Mouse (Mus musculus): Measurements from ENCODE around the gene Ovgp1. TPM values are rescaled to one million over a fixed set of nuclear protein-coding genes. Genes with fewer than 3 reads are reported as not detected.
"Not testable (repeated sequence)": the region's sequence is repeated elsewhere in the genome, so short reads cannot be mapped to it uniquely, and the experiment has no call there.

Ovgp1 gene
- polyA plus RNA-seq, 1 experiment from 2014 or later, result 1.9 TPM

DNA sequence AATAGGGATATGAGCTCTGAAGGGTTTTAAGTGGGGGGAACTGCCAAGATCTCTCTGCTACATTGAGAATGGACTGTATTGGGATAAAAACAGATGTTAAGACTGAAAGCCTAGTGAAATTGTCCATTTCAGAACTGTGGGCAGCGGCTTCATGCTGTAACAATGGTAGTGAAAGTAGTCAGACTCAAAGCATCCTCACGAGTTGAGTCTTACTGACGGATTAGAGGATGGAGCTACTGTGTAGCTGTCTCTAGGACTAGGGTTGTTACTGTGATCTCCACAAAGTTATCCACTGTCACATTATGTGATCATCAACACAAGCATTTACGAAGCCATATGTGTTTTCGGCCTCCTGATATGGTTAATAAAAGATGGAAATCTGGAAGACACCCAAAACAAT lies 15.3 kb upstream of the Ovgp1 start:
- H3K36me3 ChIP-seq, result peaks cover 62% of the 10 kb centered on the region
- H3K27ac ChIP-seq, result peak overlapping the region; percentile 98
- no peaks in the 10 kb centered on the region for H3K27me3 ChIP-seq (ENCODE audit: insufficient read depth, poor library complexity, severe bottlenecking)
- no peaks in the 10 kb centered on the region for H3K9me3 ChIP-seq
- peak overlapping the region; percentile 97 for H3K4me3 ChIP-seq
- peak; percentile 67 for DNase-seq (ENCODE audit: low spot score)
- peaks cover 20% of the 10 kb centered on the region for H3K4me1 ChIP-seq
- 43% methylated on average over 5 of the region's 5 CpGs for WGBS

DNA sequence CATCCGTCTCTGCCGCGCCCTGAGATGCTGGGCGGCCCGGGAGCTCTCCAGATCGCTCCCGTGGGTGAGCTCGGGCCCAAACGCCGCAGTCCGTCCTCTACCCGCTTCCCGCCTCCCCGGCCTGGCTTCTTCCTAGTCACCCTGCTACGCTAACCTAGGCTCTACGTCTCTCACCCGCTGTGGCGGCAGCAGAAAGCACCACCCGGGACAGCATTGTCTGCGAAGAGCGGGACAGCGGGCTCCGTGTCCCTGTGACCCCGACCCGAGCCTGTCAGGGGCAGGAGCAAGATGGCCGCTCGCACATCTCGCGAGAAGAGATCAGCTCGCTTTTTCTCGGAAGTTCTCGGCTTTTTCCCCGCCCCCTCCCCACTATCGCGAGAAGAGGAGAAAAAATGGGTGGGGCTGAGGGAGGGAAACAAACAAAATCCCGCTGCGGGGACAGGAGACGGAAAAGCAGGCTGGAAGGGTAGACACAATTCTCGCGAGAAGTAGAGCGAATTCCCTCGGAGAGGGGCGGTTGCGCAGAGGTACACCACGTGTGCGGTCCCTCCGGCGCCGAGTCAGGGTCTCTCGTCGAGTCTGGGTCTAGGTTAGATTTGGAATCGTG lies 14.4 kb upstream of the Ovgp1 start, which contains the start of gene Wdr77:
Gene Wdr77 (plus strand): TSS at position 396 of the 607 bp plus-strand sequence.
- DNase-seq (ENCODE audit: low spot score), result peak; percentile 99
- Histone ChIP-seq H3K4me3 (peak within 1 kb of the TSS; percentile 97), H3K4me1 (peaks cover 20% of the 10 kb centered on the region), H3K36me3 (peaks cover 61% of the 10 kb centered on the region), H3K9me3 (no peaks in the 10 kb centered on the region), H3K27ac (peak within 1 kb of the TSS; percentile 98), H3K27me3 (ENCODE audit: insufficient read depth, poor library complexity, severe bottlenecking) (no peaks in the 10 kb centered on the region)
- WGBS, result under 1% methylated on average over 52 of the region's 52 CpGs

DNA sequence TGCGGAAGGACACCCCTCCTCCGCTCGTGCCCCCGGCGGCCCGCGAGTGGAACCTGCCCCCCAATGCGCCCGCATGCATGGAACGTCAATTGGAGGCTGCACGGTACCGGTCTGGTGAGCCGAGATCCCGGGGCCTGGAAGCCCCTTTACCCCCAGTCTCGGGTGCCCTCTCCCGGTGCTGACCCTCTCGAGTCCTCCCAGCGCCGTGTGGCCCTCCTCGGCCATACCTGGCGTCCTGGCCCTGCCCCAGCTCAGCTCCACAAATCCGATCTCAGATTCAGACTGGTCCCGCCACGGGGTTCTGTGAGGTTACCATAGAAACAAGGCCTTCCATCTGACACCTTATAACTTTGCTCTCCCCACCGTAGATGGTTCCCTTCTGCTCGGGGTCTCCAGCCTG lies 13.9 kb upstream of the Ovgp1 start:
- peaks cover 20% of the 10 kb centered on the region for H3K4me1 ChIP-seq
- peaks cover 61% of the 10 kb centered on the region for H3K36me3 ChIP-seq
- peak overlapping the region; percentile 97 for H3K4me3 ChIP-seq
- WGBS, result under 1% methylated on average over 26 of the region's 26 CpGs
- no peaks in the 10 kb centered on the region for H3K27me3 ChIP-seq (ENCODE audit: insufficient read depth, poor library complexity, severe bottlenecking)
- no peak for DNase-seq (ENCODE audit: low spot score)
- H3K9me3 ChIP-seq, result no peaks in the 10 kb centered on the region
- peak overlapping the region; percentile 98 for H3K27ac ChIP-seq

DNA sequence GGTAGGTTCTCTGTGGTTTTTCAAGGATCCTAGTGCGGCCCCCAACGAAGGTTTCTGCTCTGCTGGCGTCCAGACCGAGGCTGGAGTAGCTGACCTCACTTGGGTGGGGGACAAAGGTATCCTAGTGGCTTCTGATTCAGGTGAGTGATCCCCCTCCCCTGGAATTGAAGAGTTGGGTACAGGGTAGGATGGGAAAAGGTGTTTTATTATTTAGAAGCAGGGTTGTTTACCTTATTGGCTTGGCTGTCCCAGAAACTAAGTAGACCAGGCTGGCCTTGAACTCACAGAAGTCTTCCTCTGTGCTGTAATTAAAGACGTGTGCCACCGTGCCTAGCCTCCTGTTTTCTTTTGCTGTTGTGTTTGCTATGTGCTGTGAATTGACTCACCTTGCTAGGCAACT lies 13.5 kb upstream of the Ovgp1 start, which contains the start of gene Atp5f1:
Gene Atp5f1 (minus strand): TSS at position 101 of the 400 bp plus-strand sequence.
- peaks cover 61% of the 10 kb centered on the region for H3K36me3 ChIP-seq
- peak; percentile 71 for DNase-seq (ENCODE audit: low spot score)
- H3K27me3 ChIP-seq (ENCODE audit: insufficient read depth, poor library complexity, severe bottlenecking), result no peaks in the 10 kb centered on the region
- peaks cover 20% of the 10 kb centered on the region for H3K4me1 ChIP-seq
- 8% methylated on average over 6 of the region's 6 CpGs for WGBS
- no peaks in the 10 kb centered on the region for H3K9me3 ChIP-seq
- peak within 1 kb of the TSS; percentile 97 for H3K4me3 ChIP-seq
- H3K27ac ChIP-seq, result peak within 1 kb of the TSS; percentile 98

DNA sequence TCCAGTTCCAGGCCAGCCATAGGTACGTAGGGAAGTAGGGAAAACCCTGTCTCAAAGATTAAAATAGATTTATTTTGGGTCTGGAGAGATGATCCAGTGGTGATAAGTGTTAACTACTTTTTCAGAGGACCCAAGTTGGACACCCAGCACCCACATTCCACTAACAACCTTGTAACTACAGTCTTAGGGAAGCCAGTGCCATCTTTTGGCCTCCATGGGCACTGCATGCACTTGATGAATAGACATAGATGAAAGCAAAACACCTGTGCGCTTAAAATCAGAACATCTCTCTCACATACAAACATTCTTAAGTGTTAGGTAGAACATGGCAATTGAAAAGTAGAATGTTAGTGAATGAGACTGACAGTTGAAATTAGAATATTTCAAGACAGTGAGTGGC lies 12.8 kb upstream of the Ovgp1 start:
- Histone ChIP-seq H3K4me3 (peak overlapping the region; percentile 97), H3K4me1 (peaks cover 20% of the 10 kb centered on the region), H3K9me3 (no peaks in the 10 kb centered on the region), H3K27me3 (ENCODE audit: insufficient read depth, poor library complexity, severe bottlenecking) (no peaks in the 10 kb centered on the region), H3K36me3 (peaks cover 61% of the 10 kb centered on the region), H3K27ac (no peak overlapping the region)
- WGBS, result 92% methylated on average over 2 of the region's 2 CpGs
- no peak for DNase-seq (ENCODE audit: low spot score)

DNA sequence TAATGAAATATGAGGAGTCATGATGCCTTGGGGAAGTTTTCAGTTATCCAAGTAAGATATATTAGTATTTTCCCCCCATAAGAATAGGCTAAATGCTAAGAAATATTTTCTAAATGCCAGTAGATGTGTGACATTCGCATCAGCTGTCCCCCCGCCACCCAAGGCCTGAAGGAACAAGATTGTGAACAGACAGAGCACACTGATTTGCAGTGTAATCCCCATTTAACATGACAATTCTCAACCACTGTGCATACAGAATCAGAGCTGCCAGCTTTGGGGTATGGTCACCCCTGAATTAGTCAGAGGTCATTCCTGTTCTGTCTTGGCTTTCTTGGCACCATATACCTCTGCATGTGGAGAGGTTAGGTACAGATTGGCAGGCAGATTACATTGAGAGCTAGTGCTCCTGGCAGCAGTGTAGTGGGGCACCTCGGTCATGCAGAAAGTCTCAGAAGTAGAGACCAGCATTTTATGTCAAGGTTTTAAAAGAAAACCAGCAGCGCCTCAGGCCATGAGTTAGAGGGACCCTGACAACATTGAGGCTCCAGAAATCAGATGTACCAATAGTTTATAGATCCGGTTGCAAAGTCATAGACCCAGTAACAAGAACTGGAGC lies 1.6 kb upstream of the Ovgp1 start:
- H3K27ac ChIP-seq, result no peak overlapping the region
- H3K9me3 ChIP-seq, result no peaks in the 10 kb centered on the region
- H3K4me3 ChIP-seq, result no peak overlapping the region
- no peaks in the 10 kb centered on the region for H3K27me3 ChIP-seq (ENCODE audit: insufficient read depth, poor library complexity, severe bottlenecking)
- DNase-seq (ENCODE audit: low spot score), result no peak
- 82% methylated on average over 5 of the region's 5 CpGs for WGBS
- no peaks in the 10 kb centered on the region for H3K4me1 ChIP-seq
- peaks cover 40% of the 10 kb centered on the region for H3K36me3 ChIP-seq

DNA sequence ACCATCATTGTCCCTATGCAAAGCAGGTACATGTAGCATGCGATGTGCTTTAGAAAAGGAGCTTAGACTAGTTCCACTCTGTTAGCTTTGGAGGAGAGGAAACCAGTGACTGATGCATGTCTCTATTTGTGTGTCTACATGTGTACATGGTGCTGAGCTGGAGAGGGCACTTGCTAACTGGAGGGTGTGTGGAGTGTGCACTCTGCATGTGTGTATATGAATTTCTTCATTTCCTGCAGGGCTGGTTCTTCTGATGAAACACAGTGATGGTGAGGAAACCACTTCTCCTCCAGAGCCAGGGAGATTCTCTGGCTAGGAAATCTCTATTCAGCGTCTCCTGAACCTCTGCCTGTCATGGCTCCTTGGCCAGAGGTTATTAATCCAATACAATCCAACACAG lies 663 bp downstream of the Ovgp1 start:
- H3K4me3 ChIP-seq, result no peak overlapping the region
- H3K4me1 ChIP-seq, result no peaks in the 10 kb centered on the region
- peaks cover 18% of the 10 kb centered on the region for H3K36me3 ChIP-seq
- no peaks in the 10 kb centered on the region for H3K27me3 ChIP-seq (ENCODE audit: insufficient read depth, poor library complexity, severe bottlenecking)
- no peak overlapping the region for H3K27ac ChIP-seq
- no peaks in the 10 kb centered on the region for H3K9me3 ChIP-seq
- no peak for DNase-seq (ENCODE audit: low spot score)
- 75% methylated on average over 2 of the region's 2 CpGs for WGBS

DNA sequence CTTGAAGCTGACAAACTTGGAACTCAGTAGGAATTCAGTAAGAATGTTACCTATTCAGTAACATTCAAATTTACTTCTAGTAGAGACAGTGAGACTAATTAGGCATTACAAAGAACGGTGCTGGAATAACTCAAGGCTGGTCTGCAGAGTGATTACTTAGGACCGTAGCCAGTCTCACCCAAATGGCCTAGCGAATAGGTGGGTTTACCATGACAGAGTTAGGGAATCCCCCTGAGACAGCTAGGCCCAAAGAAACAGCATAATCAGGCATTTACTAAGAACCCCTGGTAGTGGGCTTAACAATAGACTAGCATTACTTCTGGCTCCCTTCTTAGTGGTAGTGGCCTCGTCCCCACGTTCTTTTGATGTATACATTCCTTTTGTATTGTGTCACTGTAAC lies 16.1 kb downstream of the Ovgp1 start:
- H3K27me3 ChIP-seq (ENCODE audit: insufficient read depth, poor library complexity, severe bottlenecking); H3K36me3 ChIP-seq; H3K4me3 ChIP-seq; H3K4me1 ChIP-seq; H3K27ac ChIP-seq; H3K9me3 ChIP-seq; DNase-seq (ENCODE audit: low spot score): not testable (repeated sequence)
- WGBS, result 57% methylated on average over 5 of the region's 5 CpGs

DNA sequence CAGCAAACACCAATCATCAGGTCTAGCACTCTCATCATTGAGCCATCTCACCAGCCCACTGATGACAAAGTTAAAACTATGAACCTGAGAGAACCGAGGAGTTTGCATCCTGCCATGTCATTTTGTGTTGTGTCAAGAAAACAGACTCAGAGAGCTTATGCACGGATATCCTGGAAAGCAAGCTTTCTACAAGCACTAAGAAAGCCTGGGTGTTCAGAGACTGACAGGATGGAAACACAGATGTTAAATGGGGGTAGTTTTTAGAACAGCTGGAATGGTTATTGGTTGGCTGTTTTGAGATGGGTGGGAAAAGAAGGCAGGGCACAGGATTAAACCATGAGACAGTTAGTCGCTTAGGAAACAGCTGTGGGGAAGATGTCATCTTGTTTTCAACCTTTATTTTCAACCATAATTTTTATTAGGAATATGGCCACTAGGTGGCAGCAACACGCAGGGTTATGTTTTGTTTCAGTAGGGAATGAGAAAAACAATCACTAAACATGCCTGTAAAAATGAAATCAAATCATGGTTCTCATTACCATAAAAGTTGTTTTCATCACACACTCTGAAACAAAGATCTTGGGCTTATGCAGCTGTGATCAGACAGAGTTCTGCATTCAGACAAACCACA lies 18.3 kb downstream of the Ovgp1 start:
- 29% methylated on average over 4 of the region's 4 CpGs for WGBS

DNA sequence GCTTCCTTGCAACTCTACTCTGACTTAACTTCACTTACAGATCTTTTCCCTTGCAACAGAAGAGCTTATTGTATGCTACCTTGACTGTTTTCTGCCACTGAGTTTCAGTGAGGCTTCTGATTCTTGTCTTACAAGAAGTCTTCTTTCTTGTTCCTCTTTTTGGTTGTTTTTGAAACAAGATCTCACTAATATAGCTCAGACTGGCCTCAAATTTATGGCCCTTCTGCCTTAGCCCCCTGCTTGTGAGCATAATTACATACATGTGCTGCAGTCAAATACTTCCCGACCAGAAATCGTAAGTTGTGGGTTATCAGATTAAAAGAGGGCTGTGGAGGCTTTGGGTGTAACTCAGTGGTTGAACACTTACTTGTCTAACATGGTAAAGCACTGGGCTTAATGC lies 21.2 kb downstream of the Ovgp1 start:
- H3K9me3 ChIP-seq, result no peaks in the 10 kb centered on the region
- DNase-seq (ENCODE audit: low spot score), result no peak
- WGBS, result 72% methylated on average over 2 of the region's 2 CpGs
- H3K4me1 ChIP-seq, result no peaks in the 10 kb centered on the region
- no peak overlapping the region for H3K27ac ChIP-seq
- no peaks in the 10 kb centered on the region for H3K27me3 ChIP-seq (ENCODE audit: insufficient read depth, poor library complexity, severe bottlenecking)
- no peak overlapping the region for H3K4me3 ChIP-seq
- no peaks in the 10 kb centered on the region for H3K36me3 ChIP-seq

More for the DNA sequence above, 18.3 kb downstream of the Ovgp1 start:
- no peak for DNase-seq (ENCODE audit: low spot score)
- H3K27me3 ChIP-seq (ENCODE audit: insufficient read depth, poor library complexity, severe bottlenecking), result no peaks in the 10 kb centered on the region
- H3K27ac ChIP-seq, result no peak overlapping the region
- no peaks in the 10 kb centered on the region for H3K4me1 ChIP-seq
- H3K4me3 ChIP-seq, result no peak overlapping the region
- no peaks in the 10 kb centered on the region for H3K9me3 ChIP-seq
- no peaks in the 10 kb centered on the region for H3K36me3 ChIP-seq

DNA sequence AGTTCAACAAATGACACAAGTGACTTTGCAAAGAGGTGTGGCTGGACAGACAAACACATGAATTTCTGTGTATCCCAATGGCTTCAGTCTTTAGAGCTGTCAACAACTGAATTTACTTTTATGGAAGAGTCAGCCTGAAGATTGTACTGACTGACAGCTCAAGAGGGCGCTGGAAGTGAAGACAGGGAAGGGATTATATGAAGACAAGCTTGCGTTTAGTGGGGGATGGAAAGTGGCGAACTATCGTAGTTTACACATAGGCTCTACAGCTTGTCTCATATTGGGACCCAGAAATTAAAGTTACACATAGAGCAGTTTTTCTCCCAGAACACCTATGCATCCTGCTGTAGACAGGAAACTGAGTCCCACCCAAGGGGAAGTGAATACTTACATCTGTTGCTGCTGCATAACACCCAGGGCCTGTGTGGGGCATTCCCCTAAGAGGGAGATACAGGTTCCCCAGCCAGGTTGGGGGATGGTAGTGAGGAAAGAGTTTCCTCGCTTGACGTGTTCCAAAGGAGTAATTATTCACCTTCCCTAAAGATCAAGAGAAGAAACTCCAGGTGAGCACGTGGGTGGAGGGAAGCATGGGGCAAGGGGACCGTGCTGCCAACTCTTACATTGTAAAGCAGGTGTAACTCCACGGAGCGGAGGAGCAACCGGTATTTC lies 27.3 kb downstream of the Ovgp1 start:
- DNase-seq (ENCODE audit: low spot score), result no peak
- H3K4me3 ChIP-seq, result peak overlapping the region; percentile 47
- H3K36me3 ChIP-seq, result no peaks in the 10 kb centered on the region
- no peaks in the 10 kb centered on the region for H3K27me3 ChIP-seq (ENCODE audit: insufficient read depth, poor library complexity, severe bottlenecking)
- no peaks in the 10 kb centered on the region for H3K9me3 ChIP-seq
- 17% methylated on average over 11 of the region's 11 CpGs for WGBS
- peaks cover 11% of the 10 kb centered on the region for H3K4me1 ChIP-seq
- H3K27ac ChIP-seq, result no peak overlapping the region

DNA sequence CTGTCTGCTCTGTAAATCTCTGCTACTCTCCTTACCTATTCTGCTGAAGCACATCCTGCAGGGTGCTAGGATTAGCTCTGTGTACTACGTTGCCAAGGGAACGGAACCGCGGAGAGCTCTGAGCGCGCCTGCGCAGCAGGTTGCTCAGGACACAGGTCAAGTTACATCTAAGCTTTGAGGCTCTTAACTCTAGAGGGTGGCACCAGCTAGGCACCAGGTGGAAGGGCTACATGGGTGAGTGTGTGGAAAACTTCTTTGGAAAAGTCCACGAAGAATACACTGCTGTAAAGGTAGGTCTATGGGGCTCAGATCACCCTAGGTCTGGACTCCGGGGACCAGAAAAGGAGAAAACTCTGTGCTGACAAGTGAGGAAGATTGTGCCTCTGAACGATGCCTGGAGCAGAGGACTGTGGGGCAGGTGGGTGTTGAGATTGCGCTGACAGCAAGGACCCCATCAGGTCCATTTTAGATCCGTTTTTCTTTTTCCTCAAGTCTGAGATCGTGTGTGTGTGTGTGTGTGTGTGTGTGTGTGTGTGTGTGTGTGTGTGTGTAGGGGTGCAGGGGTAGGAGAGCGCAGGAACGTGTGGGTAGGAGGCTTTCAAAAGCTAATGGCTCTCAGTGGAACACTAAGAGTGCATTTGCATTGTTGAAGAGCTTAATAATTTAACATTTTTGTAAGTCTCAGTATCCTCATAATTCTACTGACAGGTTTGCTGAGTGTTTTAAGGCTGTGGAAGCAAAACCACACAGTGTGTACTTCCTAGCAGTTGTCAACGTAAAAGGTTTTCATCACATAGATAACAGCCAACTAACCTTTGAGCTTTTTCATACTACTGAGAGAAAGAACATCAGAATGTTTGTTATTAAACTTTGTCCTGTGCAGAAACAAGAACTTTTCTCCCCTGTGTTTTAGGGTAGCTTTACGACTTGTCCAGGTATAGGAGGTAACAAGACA lies 28.2 kb downstream of the Ovgp1 start:
- WGBS, result 21% methylated on average over 17 of the region's 17 CpGs
- Histone ChIP-seq H3K9me3 (no peaks in the 10 kb centered on the region), H3K36me3 (no peaks in the 10 kb centered on the region), H3K27ac (no peak overlapping the region), H3K4me1 (peaks cover 11% of the 10 kb centered on the region), H3K4me3 (peak overlapping the region; percentile 47), H3K27me3 (ENCODE audit: insufficient read depth, poor library complexity, severe bottlenecking) (no peaks in the 10 kb centered on the region)
- peak; percentile 84 for DNase-seq (ENCODE audit: low spot score)
